Mouse (Mus musculus) kidney, embryonic 14.5 days (tissue): ENCODE measurements around the gene Lin7a. TPM values are rescaled to one million over a fixed set of nuclear protein-coding genes. Genes with fewer than 3 reads are reported as not detected.
A peak's percentile ranks its signal among the peaks of the same experiment; 100 is the strongest.

Experiments used
- ATAC-seq: fragments of 200-750 bp; cut with Nextera tagmentation; 2 replicates; pipeline ENCODE4 v1.8.0; 2017; ENCODE audit warnings: moderate number of reproducible peaks, mild to moderate bottlenecking, moderate TSS enrichment, moderate library complexity; ENCODE audit not compliant: low FRiP score, low TSS enrichment
- H3K27ac ChIP-seq: fragments of 300-500 bp; sonication (generic); 2 replicates; pipeline ENCODE4 v1.5.1; 2014; ENCODE audit warnings: low read depth, mild to moderate bottlenecking, low read length, moderate library complexity, mixed read lengths
- H3K27me3 ChIP-seq: fragments of 300-500 bp; sonication (generic); 2 replicates; pipeline ENCODE4 v1.6.1; 2014; ENCODE audit warnings: mild to moderate bottlenecking, low read length; ENCODE audit not compliant: control insufficient read depth, insufficient read depth
- H3K36me3 ChIP-seq: fragments of 300-500 bp; sonication (generic); 2 replicates; pipeline ENCODE4 v1.6.1; 2014; ENCODE audit warnings: low read length, mixed read lengths; ENCODE audit not compliant: control insufficient read depth, insufficient read depth
- H3K4me1 ChIP-seq: fragments of 300-500 bp; sonication (generic); 2 replicates; pipeline ENCODE4 v1.6.1; 2014; ENCODE audit warnings: low read length, mixed read lengths; ENCODE audit not compliant: control insufficient read depth, insufficient read depth
- H3K4me2 ChIP-seq: fragments of 300-500 bp; sonication (generic); replicated peaks from 2 replicates; pipeline ENCODE4 v1.6.1; 2014; ENCODE audit warnings: low read depth, mild to moderate bottlenecking, low read length
- H3K4me3 ChIP-seq: fragments of 300-500 bp; sonication (generic); 2 replicates; pipeline ENCODE4 v1.5.1; 2014; ENCODE audit warnings: mild to moderate bottlenecking, low read length
- H3K9ac ChIP-seq: fragments of 300-500 bp; sonication (generic); 2 replicates; pipeline ENCODE4 v1.6.1; 2014; ENCODE audit warnings: low read depth, mild to moderate bottlenecking, low read length, moderate library complexity
- H3K9me3 ChIP-seq: fragments of 300-500 bp; sonication (generic); 2 replicates; pipeline ENCODE4 v1.6.1; 2016; ENCODE audit warnings: low read length; ENCODE audit not compliant: control insufficient read depth
- WGBS: fragments of 180-500 bp; shearing (Covaris S2); extraction: QIAGEN DNeasy Blood & Tissue Kit; methylation state at CpG from one replicate; pipeline ENCODE4 v1.1.7; 2014; 5-methylcytosine and 5-hydroxymethylcytosine counted together
- polyA plus RNA-seq: library from polyadenylated mRNA; unstranded; fragments of >200 nt; fragmentation: Nextera tagmentation; extraction: Ambion mirVana; gene quantifications from 2 replicates; pipeline ENCODE4 v1.2.1, GENCODE M21; 2014

Gene Lin7a
- polyA plus RNA-seq, 1 experiment from 2014 or later = 2.7 TPM

DNA sequence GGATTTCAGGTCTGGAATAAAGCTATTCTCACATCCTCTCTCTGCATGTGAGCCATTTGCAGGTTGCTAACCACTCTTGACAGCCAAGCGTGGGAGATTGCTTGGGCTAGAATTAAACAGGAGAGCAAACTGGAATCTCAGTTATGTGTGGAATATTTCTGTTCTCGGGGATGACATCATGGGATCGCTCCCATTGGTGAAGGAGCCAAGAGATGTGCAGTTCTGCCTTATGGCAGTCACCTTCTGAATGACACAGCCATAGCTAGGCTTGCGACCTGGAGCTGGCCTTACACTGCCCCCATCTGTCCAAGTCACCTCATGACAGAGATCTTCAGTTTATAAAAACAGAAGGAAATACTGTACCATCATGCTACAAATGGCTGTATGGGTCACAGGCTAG lies 118.0 kb downstream of the Lin7a start:
- H3K9ac ChIP-seq = no peak overlapping the region

DNA sequence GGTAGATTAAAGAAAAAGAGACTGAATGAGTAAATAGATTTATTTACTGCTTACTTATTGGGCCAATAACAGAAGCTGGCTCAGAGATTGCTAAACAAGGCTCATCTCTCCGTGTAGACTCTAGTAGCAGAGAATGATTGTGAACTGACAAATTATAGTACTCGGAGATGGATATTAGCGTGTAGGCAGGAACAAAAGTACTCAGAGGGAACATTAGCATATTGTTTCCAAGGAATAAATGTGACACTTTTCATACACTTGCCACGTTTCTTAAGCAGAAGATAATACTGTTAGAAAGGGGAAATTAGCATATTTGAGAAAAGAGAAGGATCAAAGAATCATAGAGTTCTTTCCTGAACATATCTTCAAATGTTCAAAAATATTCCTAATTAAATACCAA lies 133.9 kb downstream of the Lin7a start:
- Histone ChIP-seq H3K36me3 (no peaks in the 10 kb centered on the region), H3K4me3 (no peak overlapping the region), H3K4me2 (no peak overlapping the region), H3K9me3 (no peaks in the 10 kb centered on the region), H3K27me3 (no peaks in the 10 kb centered on the region), H3K9ac (no peak overlapping the region), H3K27ac (no peak overlapping the region), H3K4me1 (no peaks in the 10 kb centered on the region)
- no peak for ATAC-seq
- 89% methylated on average over 4 of the region's 4 CpGs for WGBS

More for the DNA sequence above, 118.0 kb downstream of the Lin7a start:
- Histone ChIP-seq H3K4me2 (no peak overlapping the region), H3K36me3 (no peaks in the 10 kb centered on the region), H3K27ac (no peak overlapping the region), H3K4me3 (no peak overlapping the region), H3K4me1 (no peaks in the 10 kb centered on the region), H3K9me3 (no peaks in the 10 kb centered on the region), H3K27me3 (no peaks in the 10 kb centered on the region)
- WGBS = 58% methylated on average over 4 of the region's 4 CpGs
- peak; percentile 73; the same call in 1 of the 2 replicates for ATAC-seq

DNA sequence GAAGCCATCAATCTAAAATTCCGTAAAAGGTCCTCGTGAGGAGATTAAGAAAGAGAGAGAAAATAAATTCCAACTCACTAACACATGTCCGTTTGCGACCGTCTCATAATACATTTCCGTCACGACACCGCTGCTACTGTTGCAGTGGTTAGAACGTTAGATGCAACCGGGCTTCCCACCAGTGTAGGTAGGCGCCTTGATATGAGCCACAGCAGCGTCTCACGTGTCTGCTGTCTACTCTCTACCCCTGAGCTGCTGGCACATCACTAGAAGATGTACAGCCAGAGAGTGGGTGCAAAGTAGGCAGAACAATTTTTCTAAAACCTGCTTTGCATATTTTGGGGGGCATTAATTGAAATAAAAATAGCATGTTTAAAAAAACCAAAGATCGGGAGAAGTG lies 146.8 kb downstream of the Lin7a start:
- Histone ChIP-seq H3K9me3 (no peaks in the 10 kb centered on the region), H3K4me1 (no peaks in the 10 kb centered on the region), H3K36me3 (no peaks in the 10 kb centered on the region), H3K9ac (no peak overlapping the region), H3K4me3 (no peak overlapping the region), H3K4me2 (no peak overlapping the region), H3K27ac (no peak overlapping the region), H3K27me3 (no peaks in the 10 kb centered on the region)
- WGBS = 84% methylated on average over 14 of the region's 14 CpGs
- ATAC-seq = no peak

DNA sequence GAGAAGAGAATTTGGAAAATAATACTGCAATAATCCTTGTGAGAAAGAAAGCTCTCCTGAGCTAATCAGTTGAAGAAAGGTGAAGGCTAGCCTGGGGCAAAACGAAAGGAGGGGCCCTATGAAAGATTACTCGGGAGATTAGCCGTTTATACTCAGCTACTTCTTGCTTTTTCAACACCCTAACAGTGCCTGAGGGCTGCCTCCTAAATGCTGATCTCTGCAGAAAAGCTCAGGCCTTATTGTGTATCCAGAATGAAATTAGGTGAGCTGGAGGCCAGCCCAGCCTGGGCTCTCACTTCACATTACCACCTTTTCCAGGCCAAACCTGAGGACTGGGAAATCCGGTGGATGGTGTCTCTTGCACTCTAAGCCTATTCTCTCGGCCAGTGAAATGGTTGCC lies 165.5 kb downstream of the Lin7a start:
- ATAC-seq = no peak
- Histone ChIP-seq H3K4me3 (no peak overlapping the region), H3K36me3 (no peaks in the 10 kb centered on the region), H3K27me3 (no peaks in the 10 kb centered on the region), H3K9me3 (no peaks in the 10 kb centered on the region), H3K27ac (no peak overlapping the region), H3K9ac (no peak overlapping the region), H3K4me1 (no peaks in the 10 kb centered on the region), H3K4me2 (no peak overlapping the region)
- WGBS = 67% methylated on average over 5 of the region's 5 CpGs

DNA sequence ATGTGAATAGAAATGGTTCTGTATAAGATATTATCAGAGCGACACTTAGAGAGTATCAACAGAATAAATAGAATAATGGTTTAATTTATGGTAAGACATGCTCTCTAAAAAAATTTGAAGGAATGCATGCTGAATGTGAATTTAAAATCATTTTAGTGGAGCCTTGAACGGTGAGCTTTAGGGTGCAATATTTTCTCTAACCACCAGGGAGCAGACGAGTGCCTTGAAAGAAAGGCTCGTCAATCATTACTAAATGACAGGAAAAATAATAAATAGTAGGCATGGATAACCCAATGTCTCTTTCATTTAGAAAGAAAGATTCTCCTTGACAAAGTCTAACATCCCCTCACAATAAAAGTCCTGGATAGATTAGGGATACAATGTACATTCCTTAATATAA lies 171.3 kb downstream of the Lin7a start:
- no peaks in the 10 kb centered on the region for H3K36me3 ChIP-seq
- H3K4me1 ChIP-seq = no peaks in the 10 kb centered on the region
- H3K4me3 ChIP-seq = no peak overlapping the region
- H3K4me2 ChIP-seq = no peak overlapping the region
- no peak overlapping the region for H3K27ac ChIP-seq
- no peak overlapping the region for H3K9ac ChIP-seq
- 16% methylated on average over 4 of the region's 4 CpGs for WGBS
- H3K27me3 ChIP-seq = no peaks in the 10 kb centered on the region
- H3K9me3 ChIP-seq = no peaks in the 10 kb centered on the region
- ATAC-seq = no peak

DNA sequence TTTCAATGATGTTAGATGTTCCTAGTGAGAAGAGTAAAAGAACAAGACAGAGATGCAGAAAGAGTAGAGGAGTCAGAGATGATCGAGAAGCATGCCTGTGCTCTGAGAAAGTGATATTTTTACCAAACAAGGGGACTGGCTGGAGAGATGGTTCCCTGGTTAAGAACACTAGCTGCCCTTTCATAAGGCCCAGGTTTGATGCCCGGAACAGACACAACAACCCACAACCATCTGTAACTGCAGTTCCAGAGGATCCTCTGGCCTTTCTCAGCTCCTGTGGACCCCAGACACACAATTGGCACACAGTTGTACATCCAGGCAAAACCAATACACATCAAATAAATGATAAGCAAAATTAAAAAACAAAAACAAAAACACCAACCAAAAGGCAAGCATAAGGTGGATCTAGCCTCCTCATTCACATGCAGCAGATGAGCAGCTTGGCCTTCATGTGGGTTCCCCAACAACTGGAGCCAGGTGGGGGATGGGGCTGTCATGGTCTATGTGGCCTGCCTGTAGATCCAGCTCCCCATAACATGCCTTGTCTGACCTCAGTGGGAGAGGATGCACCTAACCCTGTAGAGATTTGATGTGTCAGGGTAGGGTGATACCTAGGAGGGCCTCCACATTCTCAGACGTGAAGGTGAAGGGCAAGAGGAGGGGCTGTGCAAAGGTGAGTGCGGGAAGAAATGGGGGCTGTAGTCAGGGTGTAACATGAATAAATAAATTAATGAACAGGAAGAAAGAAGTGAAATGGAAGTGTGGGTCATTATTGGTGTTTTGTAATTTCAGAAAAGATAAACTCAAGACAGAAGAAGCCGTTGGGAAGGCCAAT lies 178.2 kb downstream of the Lin7a start:
- H3K27me3 ChIP-seq = no peaks in the 10 kb centered on the region
- H3K9me3 ChIP-seq = no peaks in the 10 kb centered on the region
- H3K36me3 ChIP-seq = no peaks in the 10 kb centered on the region
- no peaks in the 10 kb centered on the region for H3K4me1 ChIP-seq
- ATAC-seq = no peak
- no peak overlapping the region for H3K4me3 ChIP-seq
- no peak overlapping the region for H3K9ac ChIP-seq
- H3K4me2 ChIP-seq = no peak overlapping the region
- WGBS = 85% methylated on average over 5 of the region's 5 CpGs
- H3K27ac ChIP-seq = no peak overlapping the region

DNA sequence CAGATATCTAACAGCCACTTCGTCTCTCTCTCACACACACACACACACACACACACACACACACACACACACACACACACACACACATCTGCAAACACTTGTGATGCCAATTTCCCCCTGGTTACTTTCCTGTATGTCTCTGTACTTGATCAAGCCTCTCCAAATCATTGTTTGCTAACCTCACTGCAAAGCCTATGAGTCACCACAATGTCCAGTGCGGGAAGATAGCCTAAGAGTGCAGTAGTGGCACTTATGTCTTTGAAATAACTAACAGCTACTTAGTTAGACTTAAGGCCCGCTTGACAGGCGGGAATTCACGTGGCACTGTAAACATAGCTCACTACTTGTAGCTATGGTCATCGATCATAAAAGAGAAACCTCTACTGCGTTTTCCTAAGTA lies 196.3 kb downstream of the Lin7a start:
- H3K4me2 ChIP-seq = no peak overlapping the region
- no peak overlapping the region for H3K4me3 ChIP-seq
- no peaks in the 10 kb centered on the region for H3K27me3 ChIP-seq
- 88% methylated on average over 7 of the region's 7 CpGs for WGBS
- ATAC-seq = no peak
- H3K27ac ChIP-seq = no peak overlapping the region
- no peak overlapping the region for H3K9ac ChIP-seq
- H3K4me1 ChIP-seq = no peaks in the 10 kb centered on the region
- H3K36me3 ChIP-seq = no peaks in the 10 kb centered on the region
- H3K9me3 ChIP-seq = no peaks in the 10 kb centered on the region

Other genes starting within 250 kb of the Lin7a start
- 2.5 and 3.4 TPM in 2 replicates for gene Acss3, start 148.0 kb upstream of the Lin7a start, polyA plus RNA-seq
- gene Myf5, start 214.4 kb downstream of the Lin7a start, polyA plus RNA-seq = not detected in 2 replicates
- 0.20 TPM in 1 of 2 replicates, not detected in the other for gene Myf6, start 223.1 kb downstream of the Lin7a start, polyA plus RNA-seq